Comparison of ENCODE assay signal across 8 mouse cellular contexts in genomic region chr11:70215301-70215700, GRCm38 (mm10). TPM values are rescaled to one million over a fixed set of nuclear protein-coding genes. Genes with fewer than 3 reads are reported as not detected.
A peak's percentile ranks its signal among the peaks of the same experiment; 100 is the strongest.
DNase-seq lines count a peak whose midpoint lies in the region; ATAC-seq and TF ChIP-seq lines count a peak whose summit lies in the region.

No protein-coding gene starts in this region.

- TF ChIP-seq CTCF in cortical plate, adult 2 months (IDR thresholded peaks at IDR 0.05; ENCODE audit: extremely low read depth, insufficient read depth, low read length), result no peak
- no peak for TF ChIP-seq CTCF in left cerebral cortex, adult 2 months (IDR thresholded peaks at IDR 0.05)

- H3K9me3 ChIP-seq in hindbrain, embryonic 10.5 days, result no peaks in the 10 kb centered on the region
- H3K9me3 ChIP-seq in hindbrain, embryonic 11.5 days (ENCODE audit: control insufficient read depth, low read length), result no peaks in the 10 kb centered on the region

- no peak overlapping the region for H3K4me2 ChIP-seq in hindbrain, embryonic 11.5 days (replicated peaks; ENCODE audit: low read depth, low read length)

- ATAC-seq in hindbrain, embryonic 11.5 days (ENCODE audit: low FRiP score), result no peak
- no peak for ATAC-seq in megakaryocyte-erythroid progenitor cell, adult 5-6 weeks (replicated peaks; ENCODE audit: low FRiP score, low TSS enrichment, poor library complexity, severe bottlenecking)

- no peak for DNase-seq in hindbrain, embryonic 10.5 days (ENCODE audit: low spot score)
- DNase-seq in hindbrain, embryonic 11.5 days (ENCODE audit: low spot score), result no peak
- DNase-seq in kidney, adult 8-10 months, result peak; percentile 71
- DNase-seq in neural tube, embryonic 10.5 days (ENCODE audit: extremely low spot score, low spot score), result peak; percentile 23
- no peak for DNase-seq in thymus, postnatal 14 days
- DNase-seq in left cerebral cortex, adult 2 months (ENCODE audit: extremely low spot score in 1 of 2, low spot score in 2 of 2), result no peak

- H3K4me3 ChIP-seq in hindbrain, embryonic 10.5 days, result peak overlapping the region; percentile 50
- H3K4me3 ChIP-seq in hindbrain, embryonic 11.5 days (ENCODE audit: low read depth, low read length), result no peak overlapping the region
- H3K4me3 ChIP-seq in cortical plate, adult 2 months (ENCODE audit: insufficient read depth, low read length), result peak overlapping the region; percentile 47; the same call in 1 of the 2 replicates
- H3K4me3 ChIP-seq in left cerebral cortex, adult 2 months, result no peak overlapping the region; the same call in 1 of the 2 replicates

- 9% methylated on average over 22 of the region's 22 CpGs for WGBS in hindbrain, embryonic 10.5 days
- WGBS in hindbrain, embryonic 11.5 days, result 7% methylated on average over 22 of the region's 22 CpGs

- intact Hi-C loops in left cerebral cortex, adult 2 months (cut with DNase I), result no loop called here

- peaks cover 73% of the 10 kb centered on the region for H3K27me3 ChIP-seq in hindbrain, embryonic 10.5 days (ENCODE audit: insufficient read depth, poor library complexity, severe bottlenecking)
- H3K27me3 ChIP-seq in hindbrain, embryonic 11.5 days (ENCODE audit: control insufficient read depth, insufficient read depth, low read length), result peaks cover 43% of the 10 kb centered on the region

- H3K4me1 ChIP-seq in hindbrain, embryonic 10.5 days (replicated peaks), result peaks cover 45% of the 10 kb centered on the region
- peaks cover 8% of the 10 kb centered on the region; the same call in 1 of the 2 replicates for H3K4me1 ChIP-seq in hindbrain, embryonic 11.5 days (replicated peaks; ENCODE audit: control insufficient read depth, insufficient read depth, low read length)
- no peaks in the 10 kb centered on the region; the same call in 1 of the 2 replicates for H3K4me1 ChIP-seq in cortical plate, adult 2 months (ENCODE audit: control insufficient read depth, insufficient read depth, low read length)

- no peak for TF ChIP-seq POLR2A in cortical plate, adult 2 months (IDR thresholded peaks at IDR 0.05; ENCODE audit: extremely low read depth, insufficient read depth, low read length)

- H3K36me3 ChIP-seq in hindbrain, embryonic 10.5 days, result peaks cover 22% of the 10 kb centered on the region
- H3K36me3 ChIP-seq in hindbrain, embryonic 11.5 days (ENCODE audit: control insufficient read depth, insufficient read depth, low read length), result no peaks in the 10 kb centered on the region

- H3K9ac ChIP-seq in hindbrain, embryonic 11.5 days (ENCODE audit: low read depth, low read length), result no peak overlapping the region

- H3K27ac ChIP-seq in hindbrain, embryonic 10.5 days, result no peak overlapping the region
- no peak overlapping the region for H3K27ac ChIP-seq in hindbrain, embryonic 11.5 days (ENCODE audit: low read depth, low read length)
- H3K27ac ChIP-seq in cortical plate, adult 2 months (ENCODE audit: insufficient read depth, low read length), result no peak overlapping the region
- no peak overlapping the region for H3K27ac ChIP-seq in left cerebral cortex, adult 2 months

RNA-seq across cellular contexts. Expression of gene Slc16a11, which starts 2.7 kb away (rescaled TPM):
- polyA plus RNA-seq in hindbrain, embryonic 10.5 days (2016; fragmentation: Nextera tagmentation; extraction: Ambion mirVana), result 0.93 and 1.5 TPM in 2 replicates
- polyA plus RNA-seq in hindbrain, embryonic 11.5 days (2014; fragmentation: Nextera tagmentation; extraction: Ambion mirVana), result 0.40 and 0.51 TPM in 2 replicates
- polyA plus RNA-seq in cortical plate, adult 2 months (2012; rRNA removed), result 57.4 and 62.1 TPM in 2 replicates
- total RNA-seq in megakaryocyte-erythroid progenitor cell, adult 5-6 weeks (2014; fragmentation: Nextera tagmentation), result not detected in 2 replicates
- total RNA-seq in megakaryocyte-erythroid progenitor cell, adult 5-6 weeks (2017), result not detected in 2 replicates
- 10 to 100 TPM; 35.7 to 36.9 TPM for total RNA-seq in left cerebral cortex, adult 2 months (2021)

RNA-seq across cellular contexts. Expression of gene Slc16a13, which starts 5.6 kb away (rescaled TPM):
- 15.7 and 18.0 TPM in 2 replicates for polyA plus RNA-seq in hindbrain, embryonic 10.5 days (2016; fragmentation: Nextera tagmentation; extraction: Ambion mirVana)
- polyA plus RNA-seq in hindbrain, embryonic 11.5 days (2014; fragmentation: Nextera tagmentation; extraction: Ambion mirVana), result 10.9 and 14.3 TPM in 2 replicates
- 6.2 and 6.3 TPM in 2 replicates for polyA plus RNA-seq in cortical plate, adult 2 months (2012; rRNA removed)
- 2.4 and 3.1 TPM in 2 replicates for total RNA-seq in megakaryocyte-erythroid progenitor cell, adult 5-6 weeks (2014; fragmentation: Nextera tagmentation)
- 0.19 and 4.7 TPM in 2 replicates for total RNA-seq in megakaryocyte-erythroid progenitor cell, adult 5-6 weeks (2017)
- total RNA-seq in left cerebral cortex, adult 2 months (2021), result 10 to 100 TPM in 1 of 2 experiments, 1 to 10 TPM in 1; 7.5 to 10.5 TPM

RNA-seq across cellular contexts. Expression of gene Bcl6b, which starts 14.3 kb away (rescaled TPM):
- 5.5 and 5.6 TPM in 2 replicates for polyA plus RNA-seq in hindbrain, embryonic 10.5 days (2016; fragmentation: Nextera tagmentation; extraction: Ambion mirVana)
- 5.0 and 5.9 TPM in 2 replicates for polyA plus RNA-seq in hindbrain, embryonic 11.5 days (2014; fragmentation: Nextera tagmentation; extraction: Ambion mirVana)
- polyA plus RNA-seq in cortical plate, adult 2 months (2012; rRNA removed), result 1.2 and 1.4 TPM in 2 replicates
- total RNA-seq in megakaryocyte-erythroid progenitor cell, adult 5-6 weeks (2014; fragmentation: Nextera tagmentation), result 0.28 and 0.62 TPM in 2 replicates
- not detected in 2 replicates for total RNA-seq in megakaryocyte-erythroid progenitor cell, adult 5-6 weeks (2017)
- 1 to 10 TPM; 1.7 to 3.5 TPM for total RNA-seq in left cerebral cortex, adult 2 months (2021)

RNA-seq across cellular contexts. Expression of gene 0610010K14Rik, which starts 22.4 kb away (rescaled TPM):
- 240 and 261 TPM in 2 replicates for polyA plus RNA-seq in hindbrain, embryonic 10.5 days (2016; fragmentation: Nextera tagmentation; extraction: Ambion mirVana)
- polyA plus RNA-seq in hindbrain, embryonic 11.5 days (2014; fragmentation: Nextera tagmentation; extraction: Ambion mirVana), result 229 and 230 TPM in 2 replicates
- 65.5 and 68.4 TPM in 2 replicates for polyA plus RNA-seq in cortical plate, adult 2 months (2012; rRNA removed)
- total RNA-seq in megakaryocyte-erythroid progenitor cell, adult 5-6 weeks (2014; fragmentation: Nextera tagmentation), result 71.3 and 71.6 TPM in 2 replicates
- total RNA-seq in megakaryocyte-erythroid progenitor cell, adult 5-6 weeks (2017), result 17.9 and 45.7 TPM in 2 replicates
- total RNA-seq in left cerebral cortex, adult 2 months (2021), result 10 to 100 TPM; 45.5 to 51.2 TPM

RNA-seq across cellular contexts. Expression of gene Gm21988, which starts 24.3 kb away (rescaled TPM):
- 10.0 and 14.5 TPM in 2 replicates for polyA plus RNA-seq in hindbrain, embryonic 10.5 days (2016; fragmentation: Nextera tagmentation; extraction: Ambion mirVana)
- 10.2 and 11.6 TPM in 2 replicates for polyA plus RNA-seq in hindbrain, embryonic 11.5 days (2014; fragmentation: Nextera tagmentation; extraction: Ambion mirVana)
- 10.0 and 10.4 TPM in 2 replicates for polyA plus RNA-seq in cortical plate, adult 2 months (2012; rRNA removed)
- total RNA-seq in megakaryocyte-erythroid progenitor cell, adult 5-6 weeks (2014; fragmentation: Nextera tagmentation), result 5.4 and 9.6 TPM in 2 replicates
- total RNA-seq in megakaryocyte-erythroid progenitor cell, adult 5-6 weeks (2017), result 0.33 and 0.91 TPM in 2 replicates
- total RNA-seq in left cerebral cortex, adult 2 months (2021), result 1 to 10 TPM; 4.9 to 5.3 TPM

Comparison
In these comparisons a context has a peak if more than half of its experiments do, and no peak if none do; other contexts are left out.
1. H3K4me3 ChIP-seq: peak in hindbrain, embryonic 10.5 days (single experiment) and cortical plate, adult 2 months (single experiment); none in hindbrain, embryonic 11.5 days (single experiment) and left cerebral cortex, adult 2 months (single experiment).
2. DNase-seq: peak in kidney, adult 8-10 months (2 of 2) and neural tube, embryonic 10.5 days (single experiment); none in hindbrain, embryonic 10.5 days (single experiment), hindbrain, embryonic 11.5 days (single experiment), thymus, postnatal 14 days (single experiment) and left cerebral cortex, adult 2 months (0 of 2).
3. RNA of gene Slc16a11, which starts 2.7 kb away (polyA plus RNA-seq): 57.4 to 62.1 TPM in cortical plate, adult 2 months; 0.93 to 1.5 TPM in hindbrain, embryonic 10.5 days and 0.40 to 0.51 TPM in hindbrain, embryonic 11.5 days; every median in the first group is over 10 times any median in the second.